Mouse (Mus musculus): ENCODE results near the gene Llgl2.

Llgl2 gene

GRCm38 (mm10) chr11:115876438-115876837 lies 52.6 kb downstream of the Llgl2 start:
- no peak for DNase-seq (ENCODE audit: low spot score in 2 of 2)

GRCm38 (mm10) chr11:115877174-115877755 lies 53.4 kb downstream of the Llgl2 start:
- no peak for DNase-seq (ENCODE audit: low spot score in 2 of 2)

- DNase-seq (ENCODE audit: low spot score in 2 of 2), result no peak
Observed at GRCm38 (mm10) chr11:115878071-115878470, 54.2 kb downstream of the Llgl2 start.

GRCm38 (mm10) chr11:115881002-115881401 lies 57.2 kb downstream of the Llgl2 start:
- DNase-seq (ENCODE audit: low spot score in 2 of 2), result no peak

GRCm38 (mm10) chr11:115883251-115883650 lies 59.4 kb downstream of the Llgl2 start:
- DNase-seq (ENCODE audit: low spot score in 2 of 2), result no peak

GRCm38 (mm10) chr11:115884361-115884760 lies 60.5 kb downstream of the Llgl2 start:
- DNase-seq (ENCODE audit: low spot score in 2 of 2), result no peak

- DNase-seq (ENCODE audit: low spot score in 2 of 2), result no peak
Observed at GRCm38 (mm10) chr11:115885281-115885680, 61.4 kb downstream of the Llgl2 start.

GRCm38 (mm10) chr11:115886446-115886845 lies 62.6 kb downstream of the Llgl2 start:
- no peak for DNase-seq (ENCODE audit: low spot score in 2 of 2)

GRCm38 (mm10) chr11:115888020-115888419 lies 64.2 kb downstream of the Llgl2 start:
- DNase-seq (ENCODE audit: low spot score in 2 of 2), result no peak

- DNase-seq (ENCODE audit: low spot score in 2 of 2), result no peak
Observed at GRCm38 (mm10) chr11:115889159-115889558, 65.3 kb downstream of the Llgl2 start.

GRCm38 (mm10) chr11:115892213-115892612 lies 68.4 kb downstream of the Llgl2 start:
- DNase-seq (ENCODE audit: low spot score in 2 of 2), result no peak

- no peak for DNase-seq (ENCODE audit: low spot score in 2 of 2)
Observed at GRCm38 (mm10) chr11:115893071-115893470, 69.2 kb downstream of the Llgl2 start.

GRCm38 (mm10) chr11:115894755-115895520 lies 71.1 kb downstream of the Llgl2 start:
- no peak for DNase-seq (ENCODE audit: low spot score in 2 of 2)

- no peak for DNase-seq (ENCODE audit: low spot score in 2 of 2)
Observed at GRCm38 (mm10) chr11:115898446-115898845, 74.6 kb downstream of the Llgl2 start.

GRCm38 (mm10) chr11:115898886-115899285 lies 75.0 kb downstream of the Llgl2 start:
- no peak for DNase-seq (ENCODE audit: low spot score in 2 of 2)

- peak; percentile 50 to 65 for DNase-seq (ENCODE audit: low spot score in 2 of 2)
Observed at GRCm38 (mm10) chr11:115899486-115900266, 75.8 kb downstream of the Llgl2 start, which contains the start of gene Smim5. Gene Smim5 (plus strand): TSS chr11:115899966.

GRCm38 (mm10) chr11:115900561-115901337 lies 76.9 kb downstream of the Llgl2 start:
- no peak for DNase-seq (ENCODE audit: low spot score in 2 of 2)

- no peak for DNase-seq (ENCODE audit: low spot score in 2 of 2)
Observed at GRCm38 (mm10) chr11:115901338-115902161, 77.7 kb downstream of the Llgl2 start.

GRCm38 (mm10) chr11:115902177-115902576 lies 78.3 kb downstream of the Llgl2 start:
- DNase-seq (ENCODE audit: low spot score in 2 of 2), result no peak

GRCm38 (mm10) chr11:115902831-115903230 lies 79.0 kb downstream of the Llgl2 start:
- peak; percentile 54 to 75 for DNase-seq (ENCODE audit: low spot score in 2 of 2)
